Mouse (Mus musculus) midbrain, embryonic 12.5 days (tissue): ENCODE data around the gene Spata2l. TPM values are rescaled to one million over a fixed set of nuclear protein-coding genes. Genes with fewer than 3 reads are reported as not detected.
"Not testable (repeated sequence)": the region's sequence is repeated elsewhere in the genome, so short reads cannot be mapped to it uniquely, and the experiment has no call there.

Source experiments
- ATAC-seq: fragments of 200-750 bp; cut with Nextera tagmentation; 2 replicates; pipeline ENCODE4 v1.8.0; 2017; ENCODE audit warnings: low read depth, moderate TSS enrichment, moderate library complexity; ENCODE audit not compliant: low FRiP score
- H3K27ac ChIP-seq: fragments of 300-500 bp; sonication (generic); replicated peaks from 2 replicates; pipeline ENCODE4 v1.5.1; 2016; ENCODE audit warnings: mild to moderate bottlenecking
- H3K27me3 ChIP-seq: fragments of 300-500 bp; sonication (generic); 2 replicates; pipeline ENCODE4 v1.6.1; 2016; ENCODE audit warnings: mild to moderate bottlenecking
- H3K36me3 ChIP-seq: fragments of 300-500 bp; sonication (generic); 2 replicates; pipeline ENCODE4 v1.6.1; 2016
- H3K4me1 ChIP-seq: fragments of 300-500 bp; sonication (generic); 2 replicates; pipeline ENCODE4 v1.6.1; 2016
- H3K4me2 ChIP-seq: fragments of 300-500 bp; sonication (generic); replicated peaks from 2 replicates; pipeline ENCODE4 v1.6.1; 2016; ENCODE audit warnings: mild to moderate bottlenecking, moderate library complexity
- H3K4me3 ChIP-seq: fragments of 300-500 bp; sonication (generic); 2 replicates; pipeline ENCODE4 v1.5.1; 2016; ENCODE audit warnings: mild to moderate bottlenecking
- H3K9ac ChIP-seq: fragments of 300-500 bp; sonication (generic); replicated peaks from 2 replicates; pipeline ENCODE4 v1.6.1; 2016; ENCODE audit warnings: mild to moderate bottlenecking, moderate library complexity
- H3K9me3 ChIP-seq: fragments of 300-500 bp; sonication (generic); 2 replicates; pipeline ENCODE4 v1.6.1; 2016; ENCODE audit warnings: mild to moderate bottlenecking
- WGBS: fragments of 180-500 bp; shearing (Covaris S2); methylation state at CpG from one replicate; pipeline ENCODE4 v1.1.7; 2016; 5-methylcytosine and 5-hydroxymethylcytosine counted together
- polyA plus RNA-seq: library from polyadenylated mRNA; unstranded; fragments of >200 nt; fragmentation: Nextera tagmentation; extraction: Ambion mirVana; gene quantifications from 2 replicates; pipeline ENCODE4 v1.2.1, GENCODE M21; 2016

Gene Spata2l
- polyA plus RNA-seq, result 2.4 and 2.8 TPM in 2 replicates

GRCm38 (mm10) chr8:123235520-123236497, at the start of gene Spata2l:
TSS of gene Spata2l (minus strand) at chr8:123236233.
- no peaks in the 10 kb centered on the region for H3K9me3 ChIP-seq
- H3K27me3 ChIP-seq, result peaks cover 42% of the 10 kb centered on the region
- peak within 1 kb of the TSS; percentile 59 for H3K9ac ChIP-seq
- peak within 1 kb of the TSS; percentile 46 for H3K4me3 ChIP-seq
- H3K36me3 ChIP-seq, result no peaks in the 10 kb centered on the region
- 2% methylated on average over 57 of the region's 57 CpGs for WGBS
- H3K4me2 ChIP-seq, result peak within 1 kb of the TSS; percentile 82
- peaks cover 22% of the 10 kb centered on the region for H3K4me1 ChIP-seq
- peak; percentile 75 for ATAC-seq
- H3K27ac ChIP-seq, result no peak within 1 kb of the TSS

- H3K4me2 ChIP-seq, result no peak overlapping the region
- no peak overlapping the region for H3K9ac ChIP-seq
- H3K27ac ChIP-seq, result no peak overlapping the region
- no peak overlapping the region for H3K4me3 ChIP-seq
- no peaks in the 10 kb centered on the region for H3K9me3 ChIP-seq
- WGBS, result 95% methylated on average over 5 of the region's 5 CpGs
- H3K36me3 ChIP-seq, result peaks cover 54% of the 10 kb centered on the region
- no peaks in the 10 kb centered on the region for H3K27me3 ChIP-seq
- ATAC-seq, result no peak
- no peaks in the 10 kb centered on the region for H3K4me1 ChIP-seq
Measured at GRCm38 (mm10) chr8:123284493-123284892, 48.5 kb upstream of the Spata2l start.

- Histone ChIP-seq H3K4me1 (no peaks in the 10 kb centered on the region), H3K4me3 (no peak overlapping the region), H3K27ac (no peak overlapping the region), H3K36me3 (peaks cover 49% of the 10 kb centered on the region), H3K4me2 (no peak overlapping the region), H3K27me3 (no peaks in the 10 kb centered on the region), H3K9me3 (no peaks in the 10 kb centered on the region), H3K9ac (no peak overlapping the region)
- WGBS, result 96% methylated on average over 7 of the region's 7 CpGs
- ATAC-seq, result no peak
Measured at GRCm38 (mm10) chr8:123283991-123284390, 48.0 kb upstream of the Spata2l start.

GRCm38 (mm10) chr8:123282994-123283393, 47.0 kb upstream of the Spata2l start:
- H3K27ac ChIP-seq, H3K4me3 ChIP-seq, H3K9ac ChIP-seq, H3K4me2 ChIP-seq, H3K9me3 ChIP-seq, H3K4me1 ChIP-seq, ATAC-seq, H3K27me3 ChIP-seq: not testable (repeated sequence)
- WGBS, result 92% methylated on average over 5 of the region's 6 CpGs
- H3K36me3 ChIP-seq, result peaks cover 39% of the 10 kb centered on the region

GRCm38 (mm10) chr8:123280302-123281094, 44.5 kb upstream of the Spata2l start:
- Histone ChIP-seq H3K4me1 (no peaks in the 10 kb centered on the region), H3K9me3 (no peaks in the 10 kb centered on the region), H3K4me2 (no peak overlapping the region), H3K4me3 (no peak overlapping the region), H3K27me3 (no peaks in the 10 kb centered on the region), H3K27ac (no peak overlapping the region), H3K36me3 (peaks cover 23% of the 10 kb centered on the region), H3K9ac (no peak overlapping the region)
- 88% methylated on average over 13 of the region's 13 CpGs for WGBS
- no peak for ATAC-seq

GRCm38 (mm10) chr8:123279828-123280227, 43.8 kb upstream of the Spata2l start:
- WGBS, result 91% methylated on average over 4 of the region's 4 CpGs
- H3K27me3 ChIP-seq, result no peaks in the 10 kb centered on the region

GRCm38 (mm10) chr8:123278445-123278844, 42.4 kb upstream of the Spata2l start:
- ATAC-seq, result no peak
- peaks cover 26% of the 10 kb centered on the region; the same call in 1 of the 2 replicates for H3K36me3 ChIP-seq

More at GRCm38 (mm10) chr8:123279828-123280227, 43.8 kb upstream of the Spata2l start:
- Histone ChIP-seq H3K9me3 (no peaks in the 10 kb centered on the region), H3K4me3 (no peak overlapping the region), H3K27ac (no peak overlapping the region), H3K4me2 (no peak overlapping the region), H3K9ac (no peak overlapping the region), H3K36me3 (peaks cover 23% of the 10 kb centered on the region), H3K4me1 (no peaks in the 10 kb centered on the region)
- no peak for ATAC-seq

GRCm38 (mm10) chr8:123275096-123275495, 39.1 kb upstream of the Spata2l start:
- Histone ChIP-seq H3K9ac (no peak overlapping the region), H3K9me3 (no peaks in the 10 kb centered on the region), H3K27ac (no peak overlapping the region), H3K4me1 (no peaks in the 10 kb centered on the region), H3K27me3 (no peaks in the 10 kb centered on the region), H3K4me2 (no peak overlapping the region), H3K36me3 (peaks cover 13% of the 10 kb centered on the region; the same call in 1 of the 2 replicates), H3K4me3 (no peak overlapping the region)
- WGBS, result 96% methylated on average over 12 of the region's 12 CpGs
- ATAC-seq, result no peak

More at GRCm38 (mm10) chr8:123278445-123278844, 42.4 kb upstream of the Spata2l start:
- H3K4me2 ChIP-seq, result no peak overlapping the region
- H3K27me3 ChIP-seq, result no peaks in the 10 kb centered on the region
- WGBS, result 84% methylated on average over 7 of the region's 7 CpGs
- H3K9me3 ChIP-seq, result no peaks in the 10 kb centered on the region
- no peaks in the 10 kb centered on the region for H3K4me1 ChIP-seq
- H3K27ac ChIP-seq, result no peak overlapping the region
- no peak overlapping the region for H3K4me3 ChIP-seq
- no peak overlapping the region for H3K9ac ChIP-seq

GRCm38 (mm10) chr8:123274447-123274846, 38.4 kb upstream of the Spata2l start:
- no peaks in the 10 kb centered on the region for H3K4me1 ChIP-seq
- peaks cover 20% of the 10 kb centered on the region for H3K36me3 ChIP-seq
- ATAC-seq, result no peak
- H3K27ac ChIP-seq, result no peak overlapping the region
- WGBS, result 88% methylated on average over 5 of the region's 5 CpGs
- no peaks in the 10 kb centered on the region for H3K9me3 ChIP-seq
- H3K4me3 ChIP-seq, result no peak overlapping the region
- no peaks in the 10 kb centered on the region for H3K27me3 ChIP-seq
- no peak overlapping the region for H3K4me2 ChIP-seq
- no peak overlapping the region for H3K9ac ChIP-seq

- H3K4me3 ChIP-seq, result no peak overlapping the region
- no peak overlapping the region for H3K9ac ChIP-seq
- peaks cover 45% of the 10 kb centered on the region for H3K36me3 ChIP-seq
- H3K4me1 ChIP-seq, result no peaks in the 10 kb centered on the region
- 76% methylated on average over 4 of the region's 4 CpGs for whole genome bisulfite sequencing
- ATAC-seq, result no peak
- H3K27ac ChIP-seq, result no peak overlapping the region
- no peaks in the 10 kb centered on the region for H3K27me3 ChIP-seq
- no peaks in the 10 kb centered on the region for H3K9me3 ChIP-seq
- H3K4me2 ChIP-seq, result no peak overlapping the region
Measured at GRCm38 (mm10) chr8:123271901-123272300, 35.9 kb upstream of the Spata2l start.

GRCm38 (mm10) chr8:123271147-123271546, 35.1 kb upstream of the Spata2l start:
- H3K36me3 ChIP-seq, result peaks cover 53% of the 10 kb centered on the region
- no peaks in the 10 kb centered on the region for H3K27me3 ChIP-seq
- no peak overlapping the region for H3K4me3 ChIP-seq
- H3K4me2 ChIP-seq, result no peak overlapping the region
- no peak for ATAC-seq
- no peak overlapping the region for H3K27ac ChIP-seq
- H3K9ac ChIP-seq, result no peak overlapping the region
- no peaks in the 10 kb centered on the region for H3K4me1 ChIP-seq
- H3K9me3 ChIP-seq, result no peaks in the 10 kb centered on the region
- WGBS, result 91% methylated on average over 10 of the region's 10 CpGs
